Mouse (Mus musculus): ENCODE data around the gene Lnpep.

Gene Lnpep

DNA sequence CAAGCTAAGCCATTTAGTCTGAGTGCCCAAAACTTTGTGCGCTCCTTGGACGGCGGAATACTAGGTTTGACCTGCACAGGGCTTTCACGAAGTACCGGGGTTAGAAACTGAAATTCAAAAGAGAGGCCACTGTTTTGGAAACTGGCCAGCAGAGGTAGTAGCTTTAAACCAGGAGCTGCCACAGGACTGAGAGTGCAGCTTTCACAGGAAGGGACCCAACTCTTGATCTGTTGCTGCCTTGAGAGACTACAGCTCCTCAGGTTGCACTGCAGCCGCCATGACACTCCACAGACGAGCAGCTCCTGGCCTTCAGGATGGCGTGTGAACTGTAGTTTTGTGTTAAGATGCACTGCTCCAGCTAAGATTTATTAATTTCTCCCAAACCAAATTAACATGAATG is 132.7 kb downstream of the Lnpep start:
- DNase-seq (ENCODE audit: low read depth) = no peak

DNA sequence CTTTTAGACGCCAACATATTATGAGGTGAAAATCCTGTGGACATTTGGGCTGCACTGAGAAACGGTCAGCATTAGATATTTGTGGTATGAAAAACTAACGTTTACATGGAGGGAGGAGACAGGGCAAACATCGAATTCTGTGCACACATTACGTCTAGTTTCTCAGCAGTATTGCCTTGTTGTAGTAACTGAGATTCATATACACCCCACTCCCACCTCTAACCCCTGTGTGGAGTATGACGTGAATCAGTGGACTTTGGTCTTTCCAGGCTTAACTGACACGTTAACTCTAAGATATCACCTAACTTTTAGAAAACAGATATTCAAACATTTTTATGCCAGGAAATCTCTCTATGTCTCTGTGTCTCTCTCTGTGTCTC is 133.2 kb downstream of the Lnpep start:
- DNase-seq (ENCODE audit: low read depth) = no peak

DNA sequence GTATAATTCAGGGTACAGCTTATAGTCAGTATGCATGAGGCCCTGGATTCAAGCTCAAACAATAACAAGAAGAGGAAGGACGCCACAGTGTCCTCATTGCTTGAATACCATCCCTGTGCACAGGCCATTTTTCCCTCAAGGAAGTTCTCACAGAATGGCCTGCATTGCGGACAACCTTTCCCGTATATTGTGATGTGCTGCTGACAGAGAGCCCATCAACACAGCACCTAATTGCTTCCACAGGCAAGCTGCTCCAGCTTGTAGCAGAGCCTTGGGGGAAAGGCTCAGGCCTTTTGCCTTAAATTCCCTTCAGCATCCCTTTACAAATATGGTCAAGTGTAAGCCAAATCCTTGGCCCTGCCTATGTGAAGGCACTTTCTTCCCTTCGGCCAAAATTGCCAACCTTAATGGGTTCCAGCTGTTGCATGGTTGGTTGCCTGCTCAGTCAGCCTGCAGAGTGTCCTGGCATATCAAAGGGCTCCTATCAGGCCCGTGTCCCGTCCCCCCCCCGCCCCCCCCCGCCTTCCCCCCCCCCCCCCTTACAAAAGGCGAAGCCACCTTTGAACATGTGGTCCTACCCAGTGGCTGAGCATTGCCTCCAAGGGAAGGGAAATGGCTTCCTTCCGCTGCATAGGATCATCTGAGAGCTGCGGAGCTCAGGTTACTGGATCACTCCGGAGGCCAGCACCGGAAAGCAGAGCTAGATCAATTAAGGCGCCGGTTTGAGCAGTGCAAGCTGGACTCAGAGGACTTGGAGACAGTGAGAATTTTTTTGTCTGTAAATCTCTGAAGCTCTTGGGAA is 133.8 kb downstream of the Lnpep start:
- DNase-seq (ENCODE audit: low read depth) = no peak

DNA sequence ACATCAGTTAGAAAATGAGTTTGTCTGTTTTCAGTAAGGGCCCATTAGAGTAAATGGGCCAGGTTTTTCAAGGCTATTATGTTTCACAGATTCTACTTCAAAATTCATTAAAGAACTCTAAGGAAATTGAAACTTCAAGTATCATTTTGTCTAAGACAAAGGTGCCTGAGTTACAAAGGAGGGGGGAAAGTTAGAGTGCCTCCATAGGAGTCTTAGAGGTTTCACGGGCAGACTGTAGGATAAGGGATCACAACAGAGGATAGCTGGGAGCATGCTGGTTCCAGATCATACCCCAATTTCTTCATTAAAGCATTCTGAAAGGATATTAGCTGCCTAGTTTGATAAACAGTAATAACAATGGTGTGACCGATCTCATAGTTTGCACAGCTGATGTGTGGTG is 139.1 kb downstream of the Lnpep start:
- no peak for DNase-seq (ENCODE audit: low read depth)
